Mouse (Mus musculus) MEL (cell line): Measurements from ENCODE around the gene Abcc4. TPM values are rescaled to one million over a fixed set of nuclear protein-coding genes. Genes with fewer than 3 reads are reported as not detected.

Experiments used
- DNase-seq: peaks from one replicate; pipeline ENCODE4 v3.0.0; 2011; ENCODE audit warnings: low read depth, low spot score
- H3K27ac ChIP-seq: 2 replicates; pipeline ENCODE4 v1.5.1; 2012; ENCODE audit warnings: low read depth, mild to moderate bottlenecking, control low read depth, low read length, moderate library complexity; ENCODE audit not compliant: control insufficient read depth
- H3K27me3 ChIP-seq, 2 experiments: fragments of 150-350 bp in 1 of 2; sonication (generic) in 1 of 2; 2 replicates each; pipeline ENCODE4 v1.6.1; 2012; ENCODE audit warnings: low read length in 2 of 2, mild to moderate bottlenecking in 2 of 2, improper control_type of control experiment in 1 of 2, moderate library complexity in 1 of 2; ENCODE audit not compliant: insufficient read depth in 2 of 2, control insufficient read depth in 1 of 2
- H3K36me3 ChIP-seq, 2 experiments: 2 replicates each; pipeline ENCODE4 v1.6.1; 2012 to 2014; ENCODE audit warnings: low read length in 2 of 2, improper control_type of control experiment in 1 of 2, inconsistent platforms in 1 of 2, mild to moderate bottlenecking in 1 of 2; ENCODE audit not compliant: insufficient read depth in 2 of 2, control insufficient read depth in 1 of 2
- H3K4me1 ChIP-seq, 2 experiments: fragments of 150-350 bp in 1 of 2; sonication (generic) in 1 of 2; 2 replicates each; pipeline ENCODE4 v1.6.1; 2012; ENCODE audit warnings: low read length in 2 of 2, improper control_type of control experiment in 1 of 2, mild to moderate bottlenecking in 1 of 2; ENCODE audit not compliant: insufficient read depth in 2 of 2, control insufficient read depth in 1 of 2
- H3K4me3 ChIP-seq, 2 experiments: fragments of 150-350 bp in 1 of 2; sonication (generic) in 1 of 2; 2 replicates each; pipeline ENCODE4 v1.5.1; 2012; ENCODE audit warnings: low read depth in 2 of 2, low read length in 2 of 2, mild to moderate bottlenecking in 2 of 2, moderate library complexity in 2 of 2, control low read depth in 1 of 2, improper control_type of control experiment in 1 of 2; ENCODE audit not compliant: control insufficient read depth in 1 of 2, insufficient read depth in 1 of 2
- H3K79me2 ChIP-seq: 2 replicates; pipeline ENCODE4 v1.6.1; 2012; ENCODE audit warnings: mild to moderate bottlenecking, low read length, moderate library complexity; ENCODE audit not compliant: control insufficient read depth, poor library complexity, insufficient read depth
- H3K9ac ChIP-seq: 2 replicates; pipeline ENCODE4 v1.6.1; 2012; ENCODE audit warnings: low read depth, mild to moderate bottlenecking, control low read depth, low read length, moderate library complexity; ENCODE audit not compliant: control insufficient read depth, poor library complexity, severe bottlenecking
- H3K9me3 ChIP-seq: fragments of 150-350 bp; sonication (generic); replicated peaks from 2 replicates; pipeline ENCODE4 v1.6.1; 2012; ENCODE audit warnings: mild to moderate bottlenecking, low read length, improper control_type of control experiment, moderate library complexity; ENCODE audit not compliant: insufficient read depth
- BHLHE40 ChIP-seq: IDR thresholded peaks from 2 replicates; pipeline ENCODE4 v1.6.1; 2012; ENCODE audit warnings: low read depth, mild to moderate bottlenecking, inconsistent platforms, low read length, improper control_type of control experiment, borderline replicate concordance
- CHD1 ChIP-seq: IDR thresholded peaks from 2 replicates; pipeline ENCODE4 v1.6.1; 2012; ENCODE audit warnings: low read depth, mild to moderate bottlenecking, inconsistent platforms, low read length, improper control_type of control experiment
- E2F4 ChIP-seq: IDR thresholded peaks from 2 replicates; pipeline ENCODE4 v1.6.1; 2011; ENCODE audit warnings: low read depth, low read length, improper control_type of control experiment, borderline replicate concordance
- EP300 ChIP-seq, 2 experiments: IDR thresholded peaks; 2 replicates each; pipeline ENCODE4 v1.6.1; 2011; ENCODE audit warnings: improper control_type of control experiment in 2 of 2, low read length in 2 of 2, low read depth in 1 of 2, mild to moderate bottlenecking in 1 of 2
- ETS1 ChIP-seq: IDR thresholded peaks from 2 replicates; pipeline ENCODE4 v1.6.1; 2012; ENCODE audit warnings: low read depth, mild to moderate bottlenecking, inconsistent platforms, low read length, improper control_type of control experiment, moderate library complexity
- GABPA ChIP-seq: IDR thresholded peaks from 2 replicates; pipeline ENCODE4 v1.6.1; 2012; ENCODE audit warnings: low read depth, mild to moderate bottlenecking, inconsistent platforms, low read length, improper control_type of control experiment, moderate library complexity
- GATA1 ChIP-seq: IDR thresholded peaks from 2 replicates; pipeline ENCODE4 v1.6.1; 2011; ENCODE audit warnings: low read depth, low read length, improper control_type of control experiment
- HCFC1 ChIP-seq: IDR thresholded peaks from 2 replicates; pipeline ENCODE4 v1.6.1; 2012; ENCODE audit warnings: low read depth, mild to moderate bottlenecking, inconsistent platforms, low read length, improper control_type of control experiment, moderate library complexity
- KAT2A ChIP-seq: conservative IDR thresholded peaks from 2 replicates; pipeline ENCODE4 v1.6.1; 2012; ENCODE audit warnings: low read depth, low read length, improper control_type of control experiment, inconsistent platforms
- MAX ChIP-seq: IDR thresholded peaks from 2 replicates; pipeline ENCODE4 v1.6.1; 2011; ENCODE audit warnings: low read length, improper control_type of control experiment
- MAZ ChIP-seq: IDR thresholded peaks from 2 replicates; pipeline ENCODE4 v1.6.1; 2012; ENCODE audit warnings: low read depth, mild to moderate bottlenecking, inconsistent platforms, low read length, improper control_type of control experiment
- MEF2A ChIP-seq: IDR thresholded peaks from 2 replicates; pipeline ENCODE4 v1.6.1; 2014; ENCODE audit warnings: low read depth, mild to moderate bottlenecking, inconsistent platforms, low read length, improper control_type of control experiment; ENCODE audit not compliant: poor library complexity, insufficient replicate concordance, severe bottlenecking; ENCODE audit errors: extremely low read depth
- MYC ChIP-seq: IDR thresholded peaks from 2 replicates; pipeline ENCODE4 v1.6.1; 2011; ENCODE audit warnings: low read depth, mild to moderate bottlenecking, low read length, improper control_type of control experiment, moderate library complexity
- NELFE ChIP-seq: IDR thresholded peaks from 2 replicates; pipeline ENCODE4 v1.6.1; 2011; ENCODE audit warnings: low read depth, low read length, improper control_type of control experiment
- NRF1 ChIP-seq: IDR thresholded peaks from 2 replicates; pipeline ENCODE4 v1.6.1; 2014; ENCODE audit warnings: low read depth, mild to moderate bottlenecking, inconsistent platforms, low read length, improper control_type of control experiment, moderate library complexity; ENCODE audit not compliant: poor library complexity, insufficient read depth, severe bottlenecking
- POLR2A ChIP-seq, 2 experiments: IDR thresholded peaks; 2 replicates each; pipeline ENCODE4 v1.6.1; 2011 to 2012; ENCODE audit warnings: low read length in 2 of 2, mild to moderate bottlenecking in 2 of 2, control low read depth in 1 of 2, improper control_type of control experiment in 1 of 2, low read depth in 1 of 2, moderate library complexity in 1 of 2; ENCODE audit not compliant: control insufficient read depth in 1 of 2, insufficient read depth in 1 of 2, poor library complexity in 1 of 2
- RCOR1 ChIP-seq: IDR thresholded peaks from 2 replicates; pipeline ENCODE4 v1.6.1; 2012; ENCODE audit warnings: low read depth, mild to moderate bottlenecking, inconsistent platforms, low read length, improper control_type of control experiment
- SIN3A ChIP-seq: IDR thresholded peaks from 2 replicates; pipeline ENCODE4 v1.6.1; 2012; ENCODE audit warnings: low read length, improper control_type of control experiment, inconsistent platforms
- TBP ChIP-seq: IDR thresholded peaks from 2 replicates; pipeline ENCODE4 v1.8.0; 2011; ENCODE audit warnings: low read depth, low read length, improper control_type of control experiment
- TCF12 ChIP-seq: IDR thresholded peaks from 2 replicates; pipeline ENCODE4 v1.6.1; 2014; ENCODE audit warnings: low read depth, mild to moderate bottlenecking, inconsistent platforms, low read length, improper control_type of control experiment, moderate library complexity
- USF2 ChIP-seq, 2 experiments: IDR thresholded peaks; 2 replicates each; pipeline ENCODE4 v1.6.1; 2011 to 2012; ENCODE audit warnings: improper control_type of control experiment in 2 of 2, low read length in 2 of 2, borderline replicate concordance in 1 of 2, inconsistent platforms in 1 of 2, low read depth in 1 of 2, mild to moderate bottlenecking in 1 of 2; ENCODE audit not compliant: insufficient read depth in 1 of 2
- ZKSCAN1 ChIP-seq: IDR thresholded peaks from 2 replicates; pipeline ENCODE4 v1.6.1; 2012; ENCODE audit warnings: low read depth, mild to moderate bottlenecking, inconsistent platforms, low read length, improper control_type of control experiment, moderate library complexity
- polyA plus RNA-seq, 2 experiments: library from polyadenylated mRNA; stranded (reverse) in 1 of 2; unstranded in 1 of 2; fragments of >175 nt in 1 of 2; fragments of >200 nt in 1 of 2; gene quantifications; 2 replicates each; pipeline versions ENCODE4 v1.2.1 to v1.2.4; 2012; ENCODE audit warnings: low replicate concordance in 2 of 2, low read depth in 1 of 2; ENCODE audit not compliant: insufficient read length in 2 of 2, insufficient read depth in 1 of 2, missing spikeins in 1 of 2
- total RNA-seq: library from RNA; depleted of rRNA; stranded (reverse); fragments of 300-350 nt; gene quantifications from 2 replicates; pipeline ENCODE4 v1.2.3, GENCODE M21; 2012

Abcc4 gene
- total and polyA plus RNA-seq, 3 experiments: 7.1 to 8.4 TPM; not detected in 1

DNA sequence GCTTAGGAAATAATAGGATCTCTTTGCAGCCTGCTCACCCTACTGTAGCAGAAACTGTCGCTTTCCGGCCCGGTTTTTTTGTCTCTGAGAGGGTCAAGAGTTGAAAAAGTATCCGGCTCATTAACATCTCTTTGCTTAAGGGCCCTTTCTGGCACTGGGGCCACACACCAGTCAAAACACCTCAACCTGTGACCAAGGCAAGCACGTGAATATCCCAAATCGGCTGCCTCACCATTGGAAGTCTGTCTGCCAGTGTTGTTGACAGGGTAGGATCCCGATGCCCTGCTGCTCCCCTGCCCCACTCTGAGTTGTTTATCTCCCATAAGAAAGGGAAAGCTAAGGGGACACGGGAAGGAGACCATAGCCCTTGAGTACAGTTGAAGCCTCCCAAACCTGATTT is 7.8 kb upstream of the Abcc4 start:
- Histone ChIP-seq H3K4me3 (no peak overlapping the region), H3K36me3 (peaks cover 0 to 1% of the 10 kb centered on the region in 2 experiments; a peak in 1 of 4 replicates), H3K27ac (no peak overlapping the region), H3K27me3 (no peaks in the 10 kb centered on the region), H3K4me1 (peaks cover 3 to 10% of the 10 kb centered on the region in 2 experiments; a peak in 1 of 4 replicates), H3K9me3 (no peaks in the 10 kb centered on the region), H3K79me2 (no peaks in the 10 kb centered on the region), H3K9ac (no peak overlapping the region)
- TF ChIP-seq POLR2A (IDR thresholded peaks at IDR 0.05; ENCODE audit: control insufficient read depth in 1 of 2, insufficient read depth in 1 of 2, low read depth in 1 of 2, low read length in 2 of 2, poor library complexity in 1 of 2): no peak
- no peak for TF ChIP-seq GABPA
- no peak for TF ChIP-seq EP300 (IDR thresholded peaks at IDR 0.05; ENCODE audit: low read depth in 1 of 2, low read length in 2 of 2)
- no peak for TF ChIP-seq USF2 (IDR thresholded peaks at IDR 0.05; ENCODE audit: borderline replicate concordance in 1 of 2, insufficient read depth in 1 of 2, low read depth in 1 of 2, low read length in 2 of 2)
- no peak for TF ChIP-seq TCF12
- TF ChIP-seq MYC: no peak
- no peak for TF ChIP-seq MEF2A
- TF ChIP-seq RCOR1: no peak
- no peak for DNase-seq

DNA sequence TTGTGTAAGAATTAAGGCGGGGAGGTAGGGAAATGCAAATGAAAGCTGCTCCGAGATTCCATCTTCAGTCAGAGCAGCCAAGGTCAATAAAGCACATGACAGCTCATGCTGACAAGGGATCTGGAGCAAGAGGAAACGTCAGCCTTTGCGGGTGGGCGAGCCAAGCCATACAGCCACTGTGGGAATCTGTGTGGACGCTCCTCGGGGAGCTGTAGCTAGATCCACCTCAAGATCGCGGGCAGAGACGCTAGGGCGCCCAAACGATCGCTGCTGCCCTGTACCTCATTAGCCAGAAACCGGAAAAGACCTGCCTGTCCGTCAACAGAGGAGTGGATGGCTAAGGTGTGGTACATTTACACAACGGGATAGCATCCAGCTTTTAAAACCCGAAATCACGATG is 7.4 kb upstream of the Abcc4 start:
- no peak overlapping the region for H3K4me3 ChIP-seq
- H3K9me3 ChIP-seq: no peaks in the 10 kb centered on the region
- no peak for DNase-seq
- H3K79me2 ChIP-seq: no peaks in the 10 kb centered on the region
- H3K36me3 ChIP-seq: peaks cover 0 to 4% of the 10 kb centered on the region in 2 experiments; a peak in 2 of 4 replicates
- TF ChIP-seq ZKSCAN1 (no peak), EP300 (IDR thresholded peaks at IDR 0.05; ENCODE audit: low read depth in 1 of 2, low read length in 2 of 2) (no peak), MAX (no peak), MAZ (no peak), HCFC1 (no peak), GATA1 (no peak)
- TF ChIP-seq, all 39 proteins: peak for 0
- no peak overlapping the region for H3K27ac ChIP-seq
- H3K27me3 ChIP-seq: no peaks in the 10 kb centered on the region
- H3K9ac ChIP-seq: no peak overlapping the region
- peaks cover 3 to 11% of the 10 kb centered on the region in 2 experiments; a peak in 1 of 4 replicates for H3K4me1 ChIP-seq

- Histone ChIP-seq H3K4me1 (peaks cover 3 to 11% of the 10 kb centered on the region in 2 experiments; a peak in 1 of 4 replicates), H3K36me3 (peaks cover 0 to 4% of the 10 kb centered on the region in 2 experiments; a peak in 2 of 4 replicates), H3K79me2 (no peaks in the 10 kb centered on the region), H3K4me3 (no peak overlapping the region), H3K9me3 (no peaks in the 10 kb centered on the region), H3K27ac (no peak overlapping the region), H3K27me3 (no peaks in the 10 kb centered on the region), H3K9ac (no peak overlapping the region)
- no peak for TF ChIP-seq E2F4
- TF ChIP-seq MAZ: no peak
- TF ChIP-seq KAT2A: no peak
- no peak for TF ChIP-seq HCFC1
- TF ChIP-seq TBP: no peak
- TF ChIP-seq CHD1: no peak
- no peak for TF ChIP-seq ZKSCAN1
- TF ChIP-seq TCF12: no peak
- no peak for TF ChIP-seq MYC
- TF ChIP-seq BHLHE40: no peak
- TF ChIP-seq NRF1: no peak
- TF ChIP-seq ETS1: no peak
- TF ChIP-seq NELFE: no peak
- TF ChIP-seq GATA1: no peak
- TF ChIP-seq SIN3A: no peak
- DNase-seq: no peak
Measured at GRCm38 (mm10) chr14:118712889-118713288, 6.9 kb upstream of the Abcc4 start.
